Mouse (Mus musculus): ENCODE measurements around the gene Gm20820. TPM values are rescaled to one million over a fixed set of nuclear protein-coding genes. Genes with fewer than 3 reads are reported as not detected.

Gm20820 gene
- not detected in 2 replicates for polyA plus RNA-seq (2015; fragmentation: Nextera tagmentation; extraction: Ambion mirVana)

GRCm38 (mm10) chrY:86061472-86061871 lies at the start of gene Gm20820:
Gene Gm20820 (plus strand): TSS chrY:86061772.

All from adrenal gland, postnatal 0 days (tissue).